Mouse (Mus musculus) limb, embryonic 14.5 days (tissue): ENCODE measurements around the gene Mars. TPM values are rescaled to one million over a fixed set of nuclear protein-coding genes. Genes with fewer than 3 reads are reported as not detected.

ENCODE experiments used
- ATAC-seq: fragments of 200-750 bp; cut with Nextera tagmentation; 2 replicates; pipeline ENCODE4 v1.8.0; 2017; ENCODE audit warnings: low read depth, moderate number of reproducible peaks, moderate TSS enrichment; ENCODE audit not compliant: low FRiP score
- DNase-seq: peaks from one replicate; pipeline ENCODE4 v3.0.0-alpha.2; 2015; ENCODE audit warnings: low spot score
- H3K27ac ChIP-seq: fragments of 300-500 bp; sonication (generic); replicated peaks from 2 replicates; pipeline ENCODE4 v1.5.1; 2014; ENCODE audit warnings: low read depth, mild to moderate bottlenecking, low read length, moderate library complexity, mixed read lengths
- H3K27me3 ChIP-seq: fragments of 300-500 bp; sonication (generic); 2 replicates; pipeline ENCODE4 v1.6.1; 2014; ENCODE audit warnings: low read length, mixed read lengths; ENCODE audit not compliant: control insufficient read depth, insufficient read depth
- H3K36me3 ChIP-seq: fragments of 300-500 bp; sonication (generic); 2 replicates; pipeline ENCODE4 v1.6.1; 2014; ENCODE audit warnings: mild to moderate bottlenecking, low read length, moderate library complexity, mixed read lengths; ENCODE audit not compliant: control insufficient read depth, insufficient read depth
- H3K4me1 ChIP-seq: fragments of 300-500 bp; sonication (generic); 2 replicates; pipeline ENCODE4 v1.6.1; 2014; ENCODE audit warnings: antibody characterized with exemption, low read length, mixed read lengths; ENCODE audit not compliant: control insufficient read depth, insufficient read depth
- H3K4me2 ChIP-seq: fragments of 300-500 bp; sonication (generic); replicated peaks from 2 replicates; pipeline ENCODE4 v1.6.1; 2014; ENCODE audit warnings: low read depth, mild to moderate bottlenecking, low read length, moderate library complexity; ENCODE audit not compliant: severe bottlenecking
- H3K4me3 ChIP-seq: fragments of 300-500 bp; sonication (generic); replicated peaks from 2 replicates; pipeline ENCODE4 v1.5.1; 2014; ENCODE audit warnings: low read length
- H3K9ac ChIP-seq: fragments of 300-500 bp; sonication (generic); 2 replicates; pipeline ENCODE4 v1.6.1; 2014; ENCODE audit warnings: mild to moderate bottlenecking, low read depth, low read length, moderate library complexity; ENCODE audit not compliant: severe bottlenecking
- H3K9me3 ChIP-seq: fragments of 300-500 bp; sonication (generic); 2 replicates; pipeline ENCODE4 v1.6.1; 2016; ENCODE audit warnings: low read length; ENCODE audit not compliant: control insufficient read depth
- POLR2A ChIP-seq: fragments of 200-500 bp; IDR thresholded peaks from 2 replicates; pipeline ENCODE4 v1.8.0; 2012; ENCODE audit warnings: inconsistent platforms, mild to moderate bottlenecking, moderate library complexity, borderline replicate concordance; ENCODE audit not compliant: insufficient read depth, insufficient read length; ENCODE audit errors: extremely low read depth
- WGBS: fragments of 180-500 bp; shearing (Covaris S2); extraction: QIAGEN DNeasy Blood & Tissue Kit; methylation state at CpG from one replicate; pipeline ENCODE4 v1.1.7; 2014; 5-methylcytosine and 5-hydroxymethylcytosine counted together
- polyA plus RNA-seq, 2 experiments: library from polyadenylated mRNA; depleted of rRNA in 1 of 2; stranded (reverse) in 1 of 2; unstranded in 1 of 2; fragments of >200 nt; fragmentation: Nextera tagmentation in 1 of 2; extraction: Ambion mirVana in 1 of 2; gene quantifications; 2 replicates each; pipeline versions ENCODE4 v1.2.1 to v1.2.3; 2012 to 2014

Gene Mars
- polyA plus RNA-seq (2012; rRNA removed): 78.5 and 79.8 TPM in 2 replicates
- 113 and 114 TPM in 2 replicates for polyA plus RNA-seq (2014; fragmentation: Nextera tagmentation; extraction: Ambion mirVana)

DNA sequence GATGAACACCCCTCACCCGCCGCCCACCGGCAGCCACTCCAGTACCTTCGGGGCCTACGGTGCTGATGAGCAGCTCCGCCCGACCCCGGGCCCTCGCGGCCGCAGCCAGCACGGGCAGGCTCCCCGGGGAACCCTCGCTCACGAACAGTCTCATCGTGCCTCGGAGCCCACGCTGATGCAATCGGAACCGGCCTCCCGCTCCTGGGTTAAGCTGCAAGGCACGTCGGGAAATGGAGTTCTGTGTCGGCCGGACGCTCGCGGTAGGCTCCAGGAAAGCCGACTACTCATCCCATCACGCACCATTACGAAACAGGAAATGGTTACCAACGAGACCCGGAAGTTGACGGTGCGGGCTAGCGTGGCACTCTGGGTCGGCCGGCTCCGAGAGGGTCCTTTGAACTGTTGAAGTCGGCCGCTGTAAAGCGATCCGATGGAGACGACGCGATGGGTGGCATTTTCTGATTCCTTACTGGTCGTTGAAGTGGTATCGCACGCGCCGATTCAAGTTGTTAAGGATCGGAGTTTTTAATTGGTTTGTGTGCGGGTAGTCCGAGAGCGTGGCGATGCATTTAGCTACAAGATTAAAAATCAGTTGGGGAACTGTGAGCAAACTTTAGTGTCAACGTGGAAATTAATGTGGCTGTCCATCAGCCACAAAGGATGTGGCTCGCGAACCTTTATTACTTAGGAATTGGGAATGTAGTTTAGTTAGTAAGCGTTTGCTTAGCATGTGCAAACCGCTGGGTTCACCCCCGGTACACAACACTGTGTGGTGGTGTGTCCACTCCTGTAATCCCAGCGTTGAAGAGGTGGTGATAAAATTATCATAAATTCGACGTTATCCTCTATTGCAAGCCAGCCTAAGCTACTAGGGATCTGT, at the start of gene Mars:
Gene Mars (minus strand): TSS at position 311 of the 880 bp plus-strand sequence.
- Histone ChIP-seq H3K27ac (peak within 1 kb of the TSS; percentile 74), H3K27me3 (no peaks in the 10 kb centered on the region), H3K36me3 (peaks cover 21% of the 10 kb centered on the region), H3K4me1 (peaks cover 4% of the 10 kb centered on the region), H3K4me2 (peak within 1 kb of the TSS; percentile 60), H3K9me3 (no peaks in the 10 kb centered on the region), H3K4me3 (peak within 1 kb of the TSS; percentile 69), H3K9ac (peak within 1 kb of the TSS; percentile 83)
- DNase-seq (peak; percentile 97), ATAC-seq (peak; percentile 97)
- peak; percentile 34; the same call in 1 of the 2 replicates for TF ChIP-seq POLR2A
- 1% methylated on average over 65 of the region's 65 CpGs for WGBS

DNA sequence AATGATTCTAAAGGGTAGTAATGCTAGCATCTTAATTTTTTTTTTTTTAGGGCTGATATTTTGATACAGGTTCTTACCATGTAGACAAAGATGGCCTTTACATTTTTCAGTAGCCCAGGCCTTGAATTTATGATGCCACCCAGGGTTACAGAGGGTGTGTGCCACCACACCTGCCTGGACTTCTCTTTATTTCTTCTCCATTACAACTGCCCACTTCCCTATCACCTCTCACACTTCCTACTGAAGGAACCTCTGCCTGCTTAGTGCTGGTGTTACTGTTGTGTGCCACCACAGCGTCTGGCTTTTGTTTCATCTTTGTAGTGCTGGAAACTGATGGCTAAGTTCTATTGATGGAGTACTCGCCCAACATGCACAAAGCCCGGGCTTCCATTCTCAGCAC, 49.1 kb upstream of the Mars start:
- Histone ChIP-seq H3K4me2 (no peak overlapping the region), H3K9me3 (no peaks in the 10 kb centered on the region), H3K36me3 (no peaks in the 10 kb centered on the region), H3K27ac (no peak overlapping the region), H3K9ac (no peak overlapping the region), H3K27me3 (no peaks in the 10 kb centered on the region), H3K4me1 (no peaks in the 10 kb centered on the region), H3K4me3 (no peak overlapping the region)
- no peak for TF ChIP-seq POLR2A
- no peak for DNase-seq
- WGBS: 78% methylated on average over 3 of the region's 3 CpGs
- no peak for ATAC-seq

DNA sequence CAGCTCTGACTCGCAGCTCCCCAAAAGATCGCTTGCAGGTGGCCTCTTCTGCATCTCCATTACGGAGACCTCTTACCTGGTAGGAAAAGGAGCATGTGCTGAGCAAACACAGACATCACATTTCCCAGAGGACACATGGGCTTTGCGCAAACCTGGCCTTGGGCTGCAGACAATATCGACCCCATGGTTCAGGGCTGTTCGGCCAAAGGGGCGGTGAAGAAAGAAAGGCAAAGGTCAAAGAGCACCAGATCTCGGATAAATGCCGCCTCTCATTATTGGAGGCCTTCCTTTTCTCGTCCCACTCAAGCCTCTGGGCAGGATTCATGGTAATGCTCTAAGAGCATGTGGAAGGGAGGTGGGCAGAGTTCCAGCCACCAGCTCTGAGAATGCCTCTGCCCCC, 43.8 kb upstream of the Mars start:
- Histone ChIP-seq H3K4me2 (no peak overlapping the region), H3K27ac (no peak overlapping the region), H3K9ac (no peak overlapping the region), H3K4me1 (0 out of 2 replicates have a peak, but pooled peaks cover 6% of the 10 kb centered on the region), H3K9me3 (no peaks in the 10 kb centered on the region), H3K27me3 (no peaks in the 10 kb centered on the region), H3K4me3 (no peak overlapping the region), H3K36me3 (no peaks in the 10 kb centered on the region)
- DNase-seq (no peak), ATAC-seq (no peak)
- TF ChIP-seq POLR2A: no peak
- 72% methylated on average over 10 of the region's 10 CpGs for WGBS

DNA sequence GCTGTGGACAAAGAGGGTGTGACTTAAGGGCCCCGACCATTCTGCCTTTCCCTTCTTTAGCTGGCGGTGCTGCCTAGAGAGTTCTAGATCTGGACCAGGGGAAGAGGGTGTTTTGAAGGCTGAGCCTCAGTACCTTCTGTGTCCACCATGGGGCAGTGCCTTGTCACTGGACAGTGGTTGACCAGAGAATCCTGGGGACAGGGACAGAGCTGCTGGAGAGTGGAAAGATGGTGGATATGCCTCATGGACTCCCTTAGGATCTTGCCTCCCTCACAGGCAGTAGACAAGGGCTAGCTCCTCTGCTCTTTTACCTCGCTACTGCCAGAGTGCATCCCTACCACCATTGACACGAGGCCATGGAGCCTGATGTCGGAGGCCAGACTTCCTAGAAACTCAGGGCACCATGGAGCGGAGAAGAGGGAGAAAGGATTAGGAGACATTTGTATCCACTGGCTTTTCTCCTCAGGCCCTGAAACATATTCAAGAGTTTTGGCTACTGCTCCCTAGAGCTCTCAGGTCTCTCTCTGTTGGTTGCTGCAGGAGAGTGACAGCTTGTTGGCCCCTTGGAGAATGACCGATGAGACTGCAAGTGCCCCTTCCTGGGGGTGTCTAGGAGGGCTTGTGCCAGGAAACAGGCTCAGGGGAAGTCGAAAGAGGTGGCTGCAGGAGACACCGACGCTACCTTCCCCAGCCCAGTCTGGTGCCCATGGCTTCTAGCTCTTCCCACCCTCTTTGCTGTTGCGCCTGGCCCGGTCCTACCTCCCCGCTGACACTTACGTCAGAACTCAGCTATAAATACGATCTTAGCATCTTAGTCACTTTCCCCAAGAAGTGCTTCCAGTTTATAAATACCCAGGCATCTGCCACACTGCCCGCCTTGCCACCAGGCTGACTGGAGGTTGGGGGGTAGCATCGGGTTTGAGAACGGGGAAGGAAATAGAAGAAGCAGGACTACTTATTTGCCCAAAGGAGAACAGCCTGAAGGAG, 42.6 kb upstream of the Mars start, which contains the start of gene Inhbe:
Gene Inhbe (minus strand): TSS at position 503 of the 987 bp plus-strand sequence.
- no peak within 1 kb of the TSS for H3K9ac ChIP-seq
- H3K27ac ChIP-seq: no peak within 1 kb of the TSS
- TF ChIP-seq POLR2A: no peak
- no peaks in the 10 kb centered on the region for H3K9me3 ChIP-seq
- ATAC-seq: no peak
- H3K27me3 ChIP-seq: no peaks in the 10 kb centered on the region
- no peak within 1 kb of the TSS for H3K4me3 ChIP-seq
- no peak for DNase-seq
- 0 out of 2 replicates have a peak, but pooled peaks cover 6% of the 10 kb centered on the region for H3K4me1 ChIP-seq
- 83% methylated on average over 18 of the region's 18 CpGs for WGBS
- no peaks in the 10 kb centered on the region for H3K36me3 ChIP-seq
- no peak within 1 kb of the TSS for H3K4me2 ChIP-seq

DNA sequence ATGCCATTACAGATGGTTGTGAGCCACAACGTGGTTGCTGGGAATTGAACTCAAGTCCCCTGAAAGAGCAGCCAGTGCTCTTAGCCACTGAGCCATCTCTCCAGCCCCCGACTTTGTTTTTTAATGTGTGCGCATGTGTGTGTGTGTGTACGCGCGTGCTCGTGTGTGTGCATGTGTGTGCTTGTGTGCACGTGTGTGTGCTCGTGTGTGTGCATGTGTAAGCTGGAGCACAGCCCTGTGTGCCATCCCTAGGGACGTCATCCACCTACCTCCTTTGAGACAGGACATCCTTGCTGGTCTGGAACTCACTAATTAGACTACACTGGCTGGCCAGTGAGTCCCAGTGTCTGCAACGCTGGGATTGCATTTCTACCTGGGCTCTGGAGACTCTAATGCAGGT, 41.2 kb upstream of the Mars start:
- Histone ChIP-seq H3K4me2 (no peak overlapping the region), H3K4me1 (0 out of 2 replicates have a peak, but pooled peaks cover 6% of the 10 kb centered on the region), H3K27me3 (no peaks in the 10 kb centered on the region), H3K9me3 (no peaks in the 10 kb centered on the region), H3K4me3 (no peak overlapping the region), H3K27ac (no peak overlapping the region), H3K36me3 (no peaks in the 10 kb centered on the region), H3K9ac (no peak overlapping the region)
- no peak for TF ChIP-seq POLR2A
- ATAC-seq (no peak), DNase-seq (no peak)
- 88% methylated on average over 11 of the region's 11 CpGs for WGBS
